Mouse (Mus musculus) small intestine, adult 2 months (tissue): ENCODE data around the gene Spout1. TPM values are rescaled to one million over a fixed set of nuclear protein-coding genes. Genes with fewer than 3 reads are reported as not detected.

Experiments used
- H3K27ac ChIP-seq: fragments of 200-500 bp; 2 replicates; pipeline ENCODE4 v1.5.1; 2012; ENCODE audit warnings: low read depth, low read length, control low read depth, inconsistent platforms; ENCODE audit not compliant: insufficient read depth
- H3K27me3 ChIP-seq: fragments of 200-500 bp; 2 replicates; pipeline ENCODE4 v1.6.1; 2012; ENCODE audit warnings: mild to moderate bottlenecking, moderate library complexity, low read length, inconsistent platforms; ENCODE audit not compliant: control insufficient read depth, insufficient read depth
- H3K36me3 ChIP-seq: fragments of 200-500 bp; 2 replicates; pipeline ENCODE4 v1.6.1; 2012; ENCODE audit warnings: mild to moderate bottlenecking, low read length, control low read depth, inconsistent platforms; ENCODE audit not compliant: control insufficient read depth, insufficient read depth
- H3K4me1 ChIP-seq: fragments of 200-500 bp; 2 replicates; pipeline ENCODE4 v1.6.1; 2012; ENCODE audit warnings: low read length, inconsistent platforms, mixed read lengths; ENCODE audit not compliant: control insufficient read depth, insufficient read depth, insufficient read length
- H3K4me3 ChIP-seq: fragments of 200-500 bp; 2 replicates; pipeline ENCODE4 v1.5.1; 2012; ENCODE audit warnings: low read depth, mild to moderate bottlenecking, control low read depth, inconsistent platforms, low read length, moderate library complexity
- CTCF ChIP-seq: fragments of 200-500 bp; IDR thresholded peaks from 2 replicates; pipeline ENCODE4 v1.5.1; 2012; ENCODE audit warnings: low read depth, mild to moderate bottlenecking, control low read depth, inconsistent platforms, low read length, moderate library complexity, mixed read lengths; ENCODE audit not compliant: insufficient replicate concordance, insufficient read length; ENCODE audit errors: extremely low read depth
- POLR2A ChIP-seq: fragments of 200-500 bp; IDR thresholded peaks from 2 replicates; pipeline ENCODE4 v1.6.1; 2012; ENCODE audit warnings: low read depth, mild to moderate bottlenecking, control low read depth, inconsistent platforms, low read length, moderate library complexity
- WGBS: fragments of 180-500 bp; shearing (Covaris S2); methylation state at CpG from one replicate; pipeline ENCODE4 v1.1.7; 2018; 5-methylcytosine and 5-hydroxymethylcytosine counted together
- polyA plus RNA-seq: library from polyadenylated mRNA; depleted of rRNA; stranded (reverse); fragments of >200 nt; gene quantifications from 2 replicates; pipeline ENCODE4 v1.2.3, GENCODE M21; 2012

Spout1 gene
- polyA plus RNA-seq, 1 experiment: 16.8 TPM

DNA sequence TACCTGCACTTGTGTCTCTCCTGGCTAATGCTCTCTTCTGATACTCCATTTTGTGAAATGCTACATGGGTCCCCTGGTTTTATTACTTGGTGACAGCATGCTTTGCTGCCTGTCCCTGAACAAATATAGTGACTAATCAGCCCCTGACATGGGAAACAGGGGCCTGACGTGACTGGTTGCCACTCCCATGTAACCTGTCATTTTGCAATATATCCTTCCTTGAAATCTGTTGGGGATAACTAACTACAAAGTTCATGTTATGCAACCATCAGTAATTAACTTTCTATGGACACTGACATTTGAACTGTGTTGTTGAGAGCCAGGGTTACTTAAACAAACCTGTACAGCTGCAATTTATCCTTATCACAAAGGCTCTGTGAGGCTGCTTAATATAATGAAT is 21.7 kb upstream of the Spout1 start:
- TF ChIP-seq CTCF: no peak
- Histone ChIP-seq H3K4me1 (peaks cover 31% of the 10 kb centered on the region), H3K36me3 (no peaks in the 10 kb centered on the region), H3K27me3 (no peaks in the 10 kb centered on the region), H3K4me3 (no peak overlapping the region), H3K27ac (peak overlapping the region; percentile 96)
- 18% methylated on average over 1 of the region's 1 CpGs for WGBS

DNA sequence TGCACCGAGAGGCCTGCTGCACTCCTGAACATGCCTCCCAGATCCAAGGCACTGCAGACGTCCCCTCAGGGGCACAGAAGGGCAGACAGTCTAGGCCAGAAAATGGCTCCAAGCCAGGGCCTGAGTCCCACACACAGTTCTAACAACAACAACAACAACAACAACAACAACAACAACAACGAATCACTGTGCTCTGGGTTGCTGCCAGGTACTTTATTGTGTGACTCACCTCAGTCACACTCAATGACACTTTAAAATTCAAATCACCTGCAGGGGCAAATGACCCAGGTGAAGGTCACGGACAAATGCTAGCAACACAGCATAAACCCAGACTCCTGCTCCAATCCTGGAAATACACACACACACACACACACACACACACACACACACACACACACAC is 19.8 kb upstream of the Spout1 start:
- H3K27me3 ChIP-seq: no peaks in the 10 kb centered on the region
- H3K4me1 ChIP-seq: peaks cover 30% of the 10 kb centered on the region
- no peak overlapping the region for H3K4me3 ChIP-seq
- no peaks in the 10 kb centered on the region for H3K36me3 ChIP-seq
- 42% methylated on average over 4 of the region's 4 CpGs for WGBS
- no peak for TF ChIP-seq CTCF
- TF ChIP-seq POLR2A: no peak
- H3K27ac ChIP-seq: peak overlapping the region; percentile 79

DNA sequence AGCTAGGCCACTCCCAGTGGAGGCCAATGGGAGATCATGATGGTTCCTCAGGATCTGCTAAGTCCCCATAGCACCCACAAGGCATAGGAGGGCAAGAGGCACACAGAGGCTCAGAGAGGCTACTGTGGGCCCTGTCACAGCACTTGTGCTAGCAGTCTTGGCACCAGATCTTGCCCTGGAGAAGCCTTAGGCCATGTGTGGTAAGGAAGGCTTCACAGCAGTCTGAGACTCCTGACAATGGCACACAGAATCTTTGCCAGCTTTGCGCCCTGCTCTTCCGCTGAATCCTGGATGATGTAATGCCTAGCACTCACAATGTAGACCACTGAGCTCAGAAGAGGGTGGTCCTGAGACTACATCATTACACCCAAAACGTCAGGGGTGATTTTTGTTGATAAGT is 16.4 kb upstream of the Spout1 start:
- TF ChIP-seq POLR2A (no peak), CTCF (no peak)
- WGBS: 79% methylated on average over 3 of the region's 3 CpGs
- Histone ChIP-seq H3K36me3 (no peaks in the 10 kb centered on the region), H3K27ac (no peak overlapping the region), H3K27me3 (no peaks in the 10 kb centered on the region), H3K4me1 (peaks cover 30% of the 10 kb centered on the region), H3K4me3 (no peak overlapping the region)

DNA sequence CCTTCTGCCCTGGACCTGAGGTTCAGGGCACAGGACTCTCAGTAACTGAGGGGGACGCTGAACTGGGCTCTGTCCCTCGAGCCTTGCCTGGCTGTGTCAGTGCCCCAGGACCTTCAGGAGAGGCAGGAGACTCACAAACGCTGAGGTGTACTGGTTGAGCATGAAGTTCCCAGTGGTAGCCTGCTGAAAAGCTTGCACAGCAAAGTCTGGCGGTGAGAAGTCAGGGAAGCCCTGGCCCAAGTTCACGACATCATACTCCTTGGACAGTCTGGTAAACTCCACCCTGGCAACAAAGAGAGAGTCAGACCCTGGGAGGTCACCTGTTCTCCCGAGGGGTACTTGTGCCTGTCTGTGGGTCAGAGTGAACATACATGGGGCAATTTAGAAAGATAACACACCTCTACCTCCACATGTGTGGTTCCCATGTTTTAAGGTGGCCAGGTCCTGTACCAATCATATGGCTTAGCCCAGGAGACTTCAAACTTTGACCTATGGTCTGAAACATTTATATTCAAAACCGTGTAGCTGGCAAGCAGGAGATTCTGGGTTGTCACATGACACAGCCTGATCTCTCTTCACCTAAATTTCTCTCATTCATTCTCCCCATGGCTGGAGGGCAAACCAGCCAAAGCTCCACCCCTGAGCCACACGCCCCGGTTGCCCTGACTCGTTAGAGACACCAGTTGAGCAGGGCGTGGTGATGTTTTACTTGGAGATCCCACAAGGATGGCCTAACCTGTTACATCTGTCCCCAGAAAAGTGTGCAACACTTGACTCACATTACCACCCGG is 13.7 kb upstream of the Spout1 start:
- Histone ChIP-seq H3K27ac (peak overlapping the region; percentile 86), H3K4me1 (peaks cover 16% of the 10 kb centered on the region), H3K36me3 (no peaks in the 10 kb centered on the region), H3K27me3 (no peaks in the 10 kb centered on the region), H3K4me3 (0 out of 2 replicates have a peak overlapping the region, but pooled peaks have one; percentile 14)
- no peak for TF ChIP-seq CTCF
- peak; percentile 41; the same call in 1 of the 2 replicates for TF ChIP-seq POLR2A
- 57% methylated on average over 12 of the region's 12 CpGs for WGBS

DNA sequence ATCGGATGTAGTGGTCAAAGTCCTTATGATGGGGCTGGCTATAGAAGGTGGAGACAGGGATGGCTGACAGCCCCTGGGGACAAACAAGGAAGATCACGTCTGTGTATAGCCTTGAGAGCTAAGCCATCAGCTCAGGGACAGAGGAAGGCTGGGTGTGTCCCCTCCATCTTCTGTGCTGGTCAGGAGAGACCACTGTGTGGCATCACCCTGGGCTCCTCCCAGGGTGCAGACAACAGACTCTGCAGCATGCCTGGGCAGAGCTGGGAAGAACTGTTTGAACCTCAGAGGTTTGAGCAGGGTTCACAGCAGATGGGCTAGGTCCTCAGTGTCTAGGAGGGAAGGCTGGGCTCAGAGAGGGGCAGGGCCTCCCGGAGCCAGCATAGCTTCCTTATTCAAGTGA is 7.4 kb upstream of the Spout1 start:
- Histone ChIP-seq H3K27me3 (no peaks in the 10 kb centered on the region), H3K36me3 (no peaks in the 10 kb centered on the region; the same call in 1 of the 2 replicates), H3K27ac (no peak overlapping the region), H3K4me3 (no peak overlapping the region), H3K4me1 (no peaks in the 10 kb centered on the region)
- 75% methylated on average over 3 of the region's 3 CpGs for WGBS
- no peak for TF ChIP-seq POLR2A
- TF ChIP-seq CTCF: no peak

DNA sequence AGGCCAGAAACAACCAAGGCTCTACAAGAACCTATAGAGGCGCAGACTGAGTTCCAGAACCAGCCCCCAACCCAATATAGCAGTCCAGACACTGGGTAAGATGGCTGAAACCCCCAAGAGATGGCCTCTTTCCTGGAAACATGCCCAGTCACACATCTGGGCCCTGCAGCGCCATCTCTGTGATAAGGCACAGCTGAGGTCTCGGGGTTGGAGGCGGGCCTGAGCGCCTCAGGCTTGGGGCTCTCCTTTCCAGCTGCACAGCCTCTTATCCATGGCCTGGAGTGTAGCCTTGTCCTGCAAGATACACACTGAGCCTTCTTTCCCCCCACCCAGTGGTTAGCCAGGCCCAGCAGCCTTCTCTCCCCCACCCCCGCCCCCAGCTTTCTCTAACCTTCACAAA is 7.0 kb upstream of the Spout1 start:
- no peaks in the 10 kb centered on the region for H3K4me1 ChIP-seq
- TF ChIP-seq POLR2A: no peak
- TF ChIP-seq CTCF: no peak
- H3K4me3 ChIP-seq: no peak overlapping the region
- no peaks in the 10 kb centered on the region; the same call in 1 of the 2 replicates for H3K36me3 ChIP-seq
- H3K27me3 ChIP-seq: no peaks in the 10 kb centered on the region
- no peak overlapping the region for H3K27ac ChIP-seq
- WGBS: 92% methylated on average over 6 of the region's 6 CpGs

DNA sequence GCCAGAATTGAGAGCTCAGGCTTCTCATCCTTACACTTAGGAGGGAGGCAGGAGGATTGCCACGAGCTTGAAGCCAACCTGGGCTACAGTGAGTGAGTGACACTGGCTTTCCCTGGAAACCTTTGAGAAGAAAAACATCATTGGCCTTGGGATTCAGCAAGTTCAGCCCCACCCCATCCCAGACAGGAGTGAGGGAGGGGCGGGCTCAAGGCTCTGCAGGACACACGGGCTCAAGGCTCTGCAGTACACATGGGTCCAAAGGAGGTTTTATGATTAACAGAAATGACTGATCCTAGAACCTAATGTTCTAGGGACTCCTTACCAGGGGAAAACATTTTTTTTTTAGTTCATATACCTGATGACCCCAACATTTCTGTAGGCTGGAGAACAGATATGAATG is 5.5 kb upstream of the Spout1 start:
- no peaks in the 10 kb centered on the region for H3K27me3 ChIP-seq
- no peak overlapping the region for H3K4me3 ChIP-seq
- no peak for TF ChIP-seq POLR2A
- TF ChIP-seq CTCF: no peak
- no peaks in the 10 kb centered on the region for H3K4me1 ChIP-seq
- H3K27ac ChIP-seq: no peak overlapping the region
- 43% methylated on average over 3 of the region's 3 CpGs for WGBS
- H3K36me3 ChIP-seq: no peaks in the 10 kb centered on the region; the same call in 1 of the 2 replicates
